Mouse (Mus musculus) cerebellum, adult 2 months (tissue): ENCODE measurements at regions not wholly inside any gene's neighbourhood (a gene's known extent, or its start where the extent isn't known, plus 50 kb on each side); places are given as distances from the start of the nearest gene placed in this dataset.

Experiments used
- DNase-seq, 2 experiments: peaks; one replicate each; pipeline ENCODE4 v3.0.0; 2021
- H3K27ac ChIP-seq: fragments of 200-500 bp; 2 replicates; pipeline ENCODE4 v1.5.1; 2012; ENCODE audit warnings: low read length, control low read depth, inconsistent platforms; ENCODE audit not compliant: insufficient read depth
- H3K27me3 ChIP-seq: fragments of 200-500 bp; 2 replicates; pipeline ENCODE4 v1.6.1; 2012; ENCODE audit warnings: inconsistent platforms, mild to moderate bottlenecking, low read length, moderate library complexity; ENCODE audit not compliant: control insufficient read depth, insufficient read depth
- H3K4me1 ChIP-seq: fragments of 200-500 bp; 2 replicates; pipeline ENCODE4 v1.6.1; 2011; ENCODE audit warnings: low read length; ENCODE audit not compliant: control insufficient read depth, insufficient read depth
- H3K4me3 ChIP-seq: fragments of 200-500 bp; replicated peaks from 2 replicates; pipeline ENCODE3; 2011; ENCODE audit warnings: mild to moderate bottlenecking, low read depth, low read length, control low read depth; ENCODE audit not compliant: insufficient read depth
- CTCF ChIP-seq: fragments of 200-500 bp; IDR thresholded peaks from 2 replicates; pipeline ENCODE4 v1.5.1; 2011; ENCODE audit warnings: low read depth, mild to moderate bottlenecking, control low read depth, low read length, moderate library complexity, borderline replicate concordance; ENCODE audit not compliant: insufficient read depth
- POLR2A ChIP-seq: fragments of 200-500 bp; IDR thresholded peaks from 2 replicates; pipeline ENCODE4 v1.6.1; 2011; ENCODE audit warnings: low read length, control low read depth, borderline replicate concordance; ENCODE audit not compliant: insufficient read depth
- WGBS: fragments of 180-500 bp; shearing (Covaris S2); methylation state at CpG from one replicate; pipeline ENCODE4 v1.1.7; 2018; 5-methylcytosine and 5-hydroxymethylcytosine counted together

- TF ChIP-seq POLR2A, result no peak
- TF ChIP-seq CTCF, result no peak
- Histone ChIP-seq H3K27me3 (no peaks in the 10 kb centered on the region), H3K27ac (no peak overlapping the region), H3K4me1 (no peaks in the 10 kb centered on the region), H3K4me3 (no peak overlapping the region)
- DNase-seq, result no peak
- WGBS, result 76% methylated on average over 11 of the region's 11 CpGs
Observed at GRCm38 (mm10) chr3:143053286-143053993, 171.6 kb upstream of the Pkn2 start.

DNA sequence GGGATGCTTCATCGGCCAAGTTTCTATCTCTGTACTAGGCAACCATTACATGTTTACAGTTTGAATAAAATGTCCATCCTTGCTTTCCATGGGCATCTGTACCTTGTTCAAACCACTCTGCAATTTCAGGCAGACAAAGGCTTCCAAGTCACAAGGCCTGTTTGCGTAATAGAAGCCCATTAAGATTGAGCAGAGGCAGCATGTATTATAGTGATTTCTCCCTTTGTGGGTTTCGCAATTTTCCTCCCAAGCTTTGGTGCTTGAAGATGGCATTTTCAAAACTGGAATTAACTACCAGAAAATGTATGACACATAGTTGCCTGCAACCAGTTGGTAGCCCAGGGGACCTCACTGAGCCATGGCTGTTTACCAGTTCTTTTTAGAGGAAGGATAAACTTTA, 158.9 kb upstream of the Pkn2 start:
- H3K27ac ChIP-seq, result no peak overlapping the region
- 68% methylated on average over 3 of the region's 3 CpGs for WGBS
- H3K4me1 ChIP-seq, result no peaks in the 10 kb centered on the region
- H3K4me3 ChIP-seq, result no peak overlapping the region
- DNase-seq, result no peak
- H3K27me3 ChIP-seq, result no peaks in the 10 kb centered on the region
- no peak for TF ChIP-seq CTCF
- TF ChIP-seq POLR2A, result no peak

DNA sequence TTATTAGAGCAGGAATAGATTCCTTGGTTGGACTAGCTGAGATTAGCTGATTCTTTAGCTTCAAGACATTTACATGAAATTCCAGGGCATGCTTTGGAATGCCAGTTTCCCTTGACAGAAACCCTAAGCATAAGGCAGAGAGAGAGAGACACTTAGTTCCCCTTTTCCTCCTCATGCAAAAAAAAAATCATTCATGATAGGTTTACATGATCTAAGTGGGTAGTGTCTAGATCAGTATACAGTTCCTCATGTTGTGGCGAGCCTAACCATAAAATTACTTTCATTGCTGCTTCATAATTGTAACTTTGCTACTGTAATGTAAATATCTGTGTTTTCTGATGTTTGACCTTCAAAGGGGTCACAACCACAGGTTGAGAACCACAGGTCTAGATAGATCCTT, 154.3 kb upstream of the Pkn2 start:
- H3K27me3 ChIP-seq, result no peaks in the 10 kb centered on the region
- DNase-seq, result no peak
- H3K4me3 ChIP-seq, result no peak overlapping the region
- 95% methylated on average over 1 of the region's 1 CpGs for WGBS
- no peak overlapping the region for H3K27ac ChIP-seq
- TF ChIP-seq POLR2A (no peak), CTCF (no peak)
- no peaks in the 10 kb centered on the region for H3K4me1 ChIP-seq

DNA sequence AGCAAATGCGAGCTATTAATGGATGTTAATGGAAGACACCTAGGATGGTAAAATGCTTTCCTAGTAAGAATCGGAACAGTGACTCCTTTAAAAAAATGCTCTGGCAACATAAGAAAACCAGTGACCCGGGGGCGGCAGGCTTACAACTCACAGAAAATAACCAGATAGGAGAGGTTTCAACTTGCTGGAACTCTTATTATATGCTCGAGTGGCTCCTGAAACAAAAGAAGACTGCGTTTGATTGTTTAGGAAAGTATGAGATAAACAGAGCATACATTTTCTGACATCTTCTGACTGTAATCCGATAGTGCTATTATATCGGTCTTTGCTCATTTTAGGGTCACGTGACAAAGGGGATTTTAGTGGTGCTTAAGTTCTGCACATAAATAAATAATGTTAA, 152.8 kb upstream of the Pkn2 start:
- TF ChIP-seq CTCF (no peak), POLR2A (no peak)
- Histone ChIP-seq H3K4me1 (no peaks in the 10 kb centered on the region), H3K4me3 (no peak overlapping the region), H3K27me3 (no peaks in the 10 kb centered on the region), H3K27ac (no peak overlapping the region)
- 74% methylated on average over 9 of the region's 9 CpGs for WGBS
- DNase-seq, result no peak

DNA sequence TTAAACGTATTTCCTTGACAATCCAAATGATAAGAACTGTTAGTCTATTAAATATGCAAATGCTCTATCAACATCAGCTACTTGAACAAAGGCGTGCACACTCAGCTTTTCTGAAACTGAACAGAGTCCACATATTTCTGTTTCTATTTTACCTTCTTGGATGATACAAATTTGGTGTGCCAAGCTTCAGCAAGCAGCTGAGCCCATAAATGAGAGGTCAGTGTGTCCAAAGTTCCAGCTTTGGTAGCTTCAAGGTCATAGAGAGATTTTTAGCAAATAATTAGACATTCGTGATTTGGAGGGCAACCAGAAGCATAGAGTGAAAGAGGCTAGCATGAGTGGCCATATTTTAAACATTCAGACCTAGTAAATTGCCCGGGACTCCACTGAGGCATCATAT, 140.7 kb upstream of the Pkn2 start:
- Histone ChIP-seq H3K27ac (no peak overlapping the region), H3K4me1 (no peaks in the 10 kb centered on the region), H3K4me3 (no peak overlapping the region), H3K27me3 (no peaks in the 10 kb centered on the region)
- WGBS, result 66% methylated on average over 4 of the region's 4 CpGs
- TF ChIP-seq POLR2A (no peak), CTCF (no peak)
- DNase-seq, result no peak

GRCm38 (mm10) chr3:143021159-143021871, 139.5 kb upstream of the Pkn2 start:
- TF ChIP-seq CTCF (no peak), POLR2A (no peak)
- Histone ChIP-seq H3K4me1 (no peaks in the 10 kb centered on the region), H3K4me3 (no peak overlapping the region), H3K27ac (no peak overlapping the region), H3K27me3 (no peaks in the 10 kb centered on the region)
- no peak for DNase-seq
- 86% methylated on average over 11 of the region's 11 CpGs for WGBS

GRCm38 (mm10) chr3:143017480-143017879, 135.7 kb upstream of the Pkn2 start:
- DNase-seq, result no peak
- no peak overlapping the region for H3K4me3 ChIP-seq
- 89% methylated on average over 4 of the region's 4 CpGs for WGBS
- TF ChIP-seq POLR2A, result no peak
- no peak for TF ChIP-seq CTCF
- H3K27me3 ChIP-seq, result no peaks in the 10 kb centered on the region
- H3K4me1 ChIP-seq, result no peaks in the 10 kb centered on the region
- no peak overlapping the region for H3K27ac ChIP-seq

GRCm38 (mm10) chr3:143016758-143017157, 135.0 kb upstream of the Pkn2 start:
- Histone ChIP-seq H3K4me3 (no peak overlapping the region), H3K4me1 (no peaks in the 10 kb centered on the region), H3K27ac (no peak overlapping the region), H3K27me3 (no peaks in the 10 kb centered on the region)
- no peak for DNase-seq
- WGBS, result 84% methylated on average over 5 of the region's 5 CpGs
- TF ChIP-seq CTCF (no peak), POLR2A (no peak)
